Mouse (Mus musculus) hindbrain, embryonic 14.5 days (tissue): ENCODE results near the gene Nt5m. TPM values are rescaled to one million over a fixed set of nuclear protein-coding genes. Genes with fewer than 3 reads are reported as not detected.
"Not testable (repeated sequence)": the region's sequence is repeated elsewhere in the genome, so short reads cannot be mapped to it uniquely, and the experiment has no call there.

ENCODE experiments used
- ATAC-seq: fragments of 200-750 bp; cut with Nextera tagmentation; 2 replicates; pipeline ENCODE4 v1.8.0; 2017; ENCODE audit warnings: moderate number of reproducible peaks, mild to moderate bottlenecking, moderate TSS enrichment, moderate library complexity; ENCODE audit not compliant: low FRiP score
- DNase-seq: peaks from one replicate; pipeline ENCODE4 v3.0.0-alpha.2; 2015; ENCODE audit warnings: low spot score
- H3K27ac ChIP-seq: fragments of 300-500 bp; sonication (generic); 2 replicates; pipeline ENCODE4 v1.5.1; 2014; ENCODE audit warnings: mild to moderate bottlenecking, moderate library complexity
- H3K27me3 ChIP-seq: fragments of 300-500 bp; sonication (generic); 2 replicates; pipeline ENCODE4 v1.6.1; 2014; ENCODE audit warnings: mild to moderate bottlenecking, low read length, mixed read lengths; ENCODE audit not compliant: control insufficient read depth, insufficient read depth
- H3K36me3 ChIP-seq: fragments of 300-500 bp; sonication (generic); replicated peaks from 2 replicates; pipeline ENCODE4 v1.6.1; 2014; ENCODE audit not compliant: control insufficient read depth, insufficient read depth
- H3K4me1 ChIP-seq: fragments of 300-500 bp; sonication (generic); replicated peaks from 2 replicates; pipeline ENCODE4 v1.6.1; 2014; ENCODE audit warnings: antibody characterized with exemption, low read length, mixed read lengths; ENCODE audit not compliant: control insufficient read depth, insufficient read depth
- H3K4me2 ChIP-seq: fragments of 300-500 bp; sonication (generic); replicated peaks from 2 replicates; pipeline ENCODE4 v1.6.1; 2014; ENCODE audit warnings: mild to moderate bottlenecking, moderate library complexity
- H3K4me3 ChIP-seq: fragments of 300-500 bp; sonication (generic); replicated peaks from 2 replicates; pipeline ENCODE4 v1.5.1; 2014; ENCODE audit warnings: mild to moderate bottlenecking, low read length
- H3K9ac ChIP-seq: fragments of 300-500 bp; sonication (generic); 2 replicates; pipeline ENCODE4 v1.6.1; 2014
- H3K9me3 ChIP-seq: fragments of 300-500 bp; sonication (generic); 2 replicates; pipeline ENCODE4 v1.6.1; 2016; ENCODE audit warnings: low read length; ENCODE audit not compliant: control insufficient read depth
- WGBS: fragments of 180-500 bp; shearing (Covaris S2); extraction: QIAGEN DNeasy Blood & Tissue Kit; methylation state at CpG from one replicate; pipeline ENCODE4 v1.1.7; 2014; 5-methylcytosine and 5-hydroxymethylcytosine counted together
- polyA plus RNA-seq: library from polyadenylated mRNA; unstranded; fragments of >200 nt; fragmentation: Nextera tagmentation; extraction: Ambion mirVana; gene quantifications from 2 replicates; pipeline ENCODE4 v1.2.1, GENCODE M21; 2014

Nt5m gene
- polyA plus RNA-seq, 1 experiment from 2014 or later, result 70.0 TPM

DNA sequence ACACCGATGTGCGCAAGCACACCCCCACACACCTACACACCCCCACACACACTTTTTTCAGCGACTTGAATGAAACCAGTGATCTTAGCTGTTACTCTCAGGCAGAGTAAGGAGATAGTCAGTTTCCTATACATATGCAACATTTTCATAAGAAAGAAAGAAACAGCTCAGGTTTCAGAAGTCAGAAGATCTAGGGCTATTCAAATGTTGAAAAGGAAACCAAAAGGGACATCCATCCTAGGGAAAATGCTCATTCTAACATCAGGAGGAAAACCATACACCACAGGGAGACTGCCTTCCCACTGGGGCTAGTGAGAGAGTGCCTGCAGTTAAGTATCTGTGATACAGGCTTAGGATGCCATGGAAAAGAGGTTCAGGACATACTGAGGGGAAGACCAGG lies 17.6 kb upstream of the Nt5m start:
- 89% methylated on average over 3 of the region's 3 CpGs for WGBS

DNA sequence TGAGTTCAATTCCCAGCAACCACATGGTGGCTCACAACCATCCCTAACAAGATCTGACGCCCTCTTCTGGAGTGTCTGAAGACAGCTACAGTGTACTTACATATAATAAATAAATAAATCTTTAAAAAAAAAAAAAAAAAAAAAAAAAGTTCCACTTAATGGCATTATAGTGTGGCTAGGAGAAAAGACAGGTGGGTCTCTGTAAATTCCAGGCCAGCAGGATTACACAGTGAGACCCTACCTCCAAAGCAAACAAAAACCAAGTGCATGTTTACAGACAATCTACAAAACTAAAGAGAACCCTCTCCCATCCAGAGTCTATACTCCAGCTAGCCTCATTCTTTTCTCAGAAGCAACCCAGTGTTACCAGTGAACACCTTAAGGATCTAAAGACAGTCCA lies 1.5 kb upstream of the Nt5m start:
- peaks cover 47% of the 10 kb centered on the region for H3K36me3 ChIP-seq
- no CpG with 5 or more reads among the region's 1 CpGs for WGBS
- not testable (repeated sequence) for H3K9me3 ChIP-seq, H3K27me3 ChIP-seq, DNase-seq, ATAC-seq, H3K27ac ChIP-seq
- peak overlapping the region; percentile 78; the same call in 1 of the 2 replicates for H3K4me2 ChIP-seq
- 0 out of 2 replicates have a peak overlapping the region, but pooled peaks have one; percentile 88 for H3K4me3 ChIP-seq
- peaks cover 24% of the 10 kb centered on the region for H3K4me1 ChIP-seq
- H3K9ac ChIP-seq, result peak overlapping the region; percentile 94; the same call in 1 of the 2 replicates

More for the DNA sequence above, 17.6 kb upstream of the Nt5m start:
- Histone ChIP-seq H3K27me3 (no peaks in the 10 kb centered on the region), H3K9ac (no peak overlapping the region), H3K4me2 (no peak overlapping the region), H3K27ac (no peak overlapping the region), H3K9me3 (no peaks in the 10 kb centered on the region), H3K4me3 (no peak overlapping the region), H3K4me1 (no peaks in the 10 kb centered on the region), H3K36me3 (peaks cover 100% of the 10 kb centered on the region)
- DNase-seq (no peak), ATAC-seq (no peak)

DNA sequence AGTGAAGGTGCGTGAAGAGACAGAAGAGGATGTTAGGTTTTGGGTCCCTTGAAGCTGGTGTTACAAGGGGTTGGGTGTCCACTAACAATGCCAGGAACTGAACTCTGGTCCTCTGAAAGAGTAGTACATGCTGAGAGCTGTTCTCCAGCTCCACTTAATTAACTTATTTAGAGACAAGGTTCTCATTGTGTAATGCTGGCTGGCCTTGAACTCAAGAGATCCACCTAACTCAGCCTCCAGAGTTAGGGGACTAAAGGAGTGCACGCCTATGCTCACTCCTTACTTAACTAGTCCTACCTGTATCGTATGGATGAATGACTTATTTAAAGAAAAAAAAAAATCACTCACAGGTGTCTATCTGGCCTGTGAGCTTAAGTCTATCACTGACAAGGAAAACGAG lies 821 bp upstream of the Nt5m start:
- Histone ChIP-seq H3K27me3 (no peaks in the 10 kb centered on the region), H3K4me3 (peak overlapping the region; percentile 88), H3K9me3 (no peaks in the 10 kb centered on the region), H3K36me3 (peaks cover 40% of the 10 kb centered on the region), H3K9ac (peak overlapping the region; percentile 94), H3K4me1 (peaks cover 24% of the 10 kb centered on the region), H3K27ac (peak overlapping the region; percentile 97), H3K4me2 (peak overlapping the region; percentile 78)
- ATAC-seq, result no peak
- no peak for DNase-seq
- 67% methylated on average over 4 of the region's 4 CpGs for WGBS

DNA sequence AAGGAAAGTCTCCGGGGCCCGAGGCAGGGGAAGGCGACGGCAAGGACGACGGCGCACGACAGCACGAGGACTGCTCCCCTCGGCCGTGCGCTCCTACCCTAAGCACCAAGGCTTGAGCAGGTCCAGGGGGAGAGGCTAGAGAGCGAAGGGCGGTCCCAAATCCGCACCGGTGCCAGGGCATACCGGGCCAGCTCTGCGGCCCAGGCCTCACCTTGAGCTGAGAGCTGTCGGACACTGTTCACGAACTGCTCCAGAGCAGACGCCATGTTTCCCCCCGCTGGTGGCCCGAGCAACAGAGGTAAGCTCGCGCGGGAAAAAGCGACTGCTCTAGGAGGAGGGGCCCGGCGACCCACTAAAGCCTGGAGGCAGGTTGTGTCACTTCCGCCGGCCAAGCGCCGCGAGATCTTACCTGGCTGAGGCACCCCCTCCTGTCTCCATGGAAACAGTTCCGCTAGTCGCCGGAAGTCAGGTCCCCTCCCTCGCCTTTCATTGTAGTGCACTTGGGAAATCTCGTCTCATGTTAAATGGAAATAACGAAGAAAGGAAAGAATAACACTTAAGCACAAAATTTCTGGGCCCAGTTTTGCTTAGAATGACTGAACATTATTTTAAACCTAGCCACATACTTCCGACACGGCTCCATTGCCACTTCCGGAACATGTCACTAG lies 346 bp downstream of the Nt5m start, which contains the start of gene Cops3:
Gene Cops3, minus strand, starts transcription at position 380 of the 668 bp plus-strand sequence.
- DNase-seq (peak; percentile 96), ATAC-seq (peak; percentile 96)
- H3K4me3 ChIP-seq, result peak within 1 kb of the TSS; percentile 88
- H3K9me3 ChIP-seq, result no peaks in the 10 kb centered on the region
- WGBS, result under 1% methylated on average over 43 of the region's 43 CpGs
- H3K27me3 ChIP-seq, result no peaks in the 10 kb centered on the region
- H3K36me3 ChIP-seq, result peaks cover 29% of the 10 kb centered on the region
- H3K9ac ChIP-seq, result peak within 1 kb of the TSS; percentile 94
- H3K27ac ChIP-seq, result peak within 1 kb of the TSS; percentile 97
- H3K4me2 ChIP-seq, result peak within 1 kb of the TSS; percentile 78
- peaks cover 24% of the 10 kb centered on the region for H3K4me1 ChIP-seq

DNA sequence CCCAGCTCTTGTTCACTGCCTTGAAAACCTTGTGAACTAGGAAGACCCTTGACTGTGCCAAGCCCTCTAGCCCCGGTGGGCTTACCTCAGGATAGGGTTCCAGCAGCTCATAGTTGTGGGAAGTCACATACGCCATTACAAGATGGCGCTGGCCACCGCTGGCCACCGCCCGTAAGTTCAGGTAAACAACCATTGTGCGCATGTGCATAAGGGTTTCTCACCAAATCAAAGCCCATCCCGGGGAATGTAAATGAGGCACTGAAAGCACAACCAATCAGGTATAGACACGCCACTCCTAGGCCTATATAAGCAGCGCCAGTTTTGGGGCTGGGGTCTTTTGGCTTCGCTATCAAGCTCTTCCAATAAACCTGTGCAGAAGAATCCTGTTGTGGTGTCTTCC lies 7.1 kb downstream of the Nt5m start:
- no peak for DNase-seq
- ATAC-seq, result no peak
- H3K4me1 ChIP-seq, result peaks cover 11% of the 10 kb centered on the region
- no peaks in the 10 kb centered on the region for H3K36me3 ChIP-seq
- H3K27ac ChIP-seq, result no peak overlapping the region
- H3K4me3 ChIP-seq, result no peak overlapping the region
- no peak overlapping the region for H3K4me2 ChIP-seq
- no peaks in the 10 kb centered on the region for H3K9me3 ChIP-seq
- no peaks in the 10 kb centered on the region for H3K27me3 ChIP-seq
- WGBS, result 96% methylated on average over 11 of the region's 11 CpGs
- H3K9ac ChIP-seq, result no peak overlapping the region

DNA sequence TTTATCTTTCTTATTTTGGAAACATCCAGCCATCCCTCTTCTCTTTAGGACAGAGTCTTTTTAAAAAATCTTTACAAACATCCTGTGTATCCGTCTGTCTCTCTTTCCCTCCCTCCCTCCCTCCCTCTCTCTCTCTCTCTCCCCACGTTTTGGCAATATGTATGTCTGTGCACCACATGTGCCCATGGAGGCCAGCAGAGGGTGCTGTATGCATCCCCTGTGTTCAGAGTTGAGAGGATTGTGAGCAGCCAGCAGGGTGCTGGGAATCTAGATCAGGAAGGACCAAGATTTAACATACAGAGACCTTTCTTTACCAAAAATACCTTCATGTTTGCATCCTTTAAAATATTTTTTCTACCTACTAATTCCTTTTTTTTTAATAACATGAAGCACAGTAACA lies 7.9 kb downstream of the Nt5m start:
- Histone ChIP-seq H3K4me3 (peak overlapping the region; percentile 67; the same call in 1 of the 2 replicates), H3K9me3 (no peaks in the 10 kb centered on the region), H3K4me1 (peaks cover 11% of the 10 kb centered on the region), H3K27ac (no peak overlapping the region), H3K27me3 (no peaks in the 10 kb centered on the region), H3K36me3 (no peaks in the 10 kb centered on the region), H3K4me2 (peak overlapping the region; percentile 72), H3K9ac (no peak overlapping the region)
- DNase-seq, result no peak
- no peak for ATAC-seq
- WGBS, result 11% methylated on average over 2 of the region's 2 CpGs

DNA sequence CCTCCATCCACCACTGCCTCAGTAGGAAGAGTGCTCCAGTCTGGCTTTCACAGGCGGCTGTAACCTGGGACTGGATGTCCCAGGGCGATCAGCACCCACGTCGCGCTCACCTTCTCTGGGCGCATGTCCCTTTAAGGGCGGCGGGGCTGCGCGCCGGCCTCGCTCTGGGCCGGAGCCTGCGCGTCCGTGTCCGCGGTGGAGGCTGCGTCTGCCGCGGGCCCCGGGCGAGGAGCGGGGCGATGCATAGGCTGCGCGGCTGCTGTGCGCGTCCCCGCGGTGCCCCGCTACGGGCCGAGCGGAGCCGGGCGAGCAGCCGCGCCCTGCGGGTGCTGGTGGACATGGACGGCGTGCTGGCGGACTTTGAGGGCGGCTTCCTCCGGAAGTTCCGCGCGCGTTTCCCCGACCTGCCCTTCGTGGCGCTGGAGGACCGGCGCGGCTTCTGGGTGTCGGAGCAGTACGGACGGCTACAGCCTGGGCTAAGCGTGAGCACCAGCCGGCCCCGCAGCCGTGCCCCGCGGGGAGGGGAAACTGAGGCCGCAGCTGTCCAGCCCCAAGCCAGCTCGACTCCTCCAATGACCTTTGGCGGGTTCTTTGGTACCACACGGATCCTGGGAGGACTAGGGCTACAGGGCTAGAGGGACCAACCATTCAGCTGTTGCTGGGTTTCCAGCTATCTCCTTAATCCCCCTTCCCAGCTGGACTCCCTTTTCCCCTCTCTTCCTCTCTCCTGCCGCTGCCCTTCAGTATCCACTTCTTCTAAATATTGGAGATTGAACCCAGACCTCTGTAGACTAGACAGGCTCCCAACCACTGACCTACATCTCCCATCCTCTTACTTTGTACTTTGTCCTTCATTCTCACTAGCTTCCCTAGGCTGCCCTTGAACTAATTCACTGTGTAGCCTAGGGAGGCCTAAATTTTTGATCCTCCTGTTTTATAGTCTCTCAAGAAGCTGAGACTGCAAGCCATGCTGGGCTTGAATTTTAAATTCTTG lies 8.9 kb downstream of the Nt5m start:
- ATAC-seq, result peak; percentile 92
- peak; percentile 72 for DNase-seq
- Histone ChIP-seq H3K4me2 (peak overlapping the region; percentile 72), H3K36me3 (peaks cover 6% of the 10 kb centered on the region; the same call in 1 of the 2 replicates), H3K9me3 (no peaks in the 10 kb centered on the region), H3K27me3 (no peaks in the 10 kb centered on the region), H3K9ac (peak overlapping the region; percentile 88), H3K27ac (peak overlapping the region; percentile 86), H3K4me1 (peaks cover 11% of the 10 kb centered on the region), H3K4me3 (peak overlapping the region; percentile 67)
- WGBS, result under 1% methylated on average over 69 of the region's 69 CpGs

DNA sequence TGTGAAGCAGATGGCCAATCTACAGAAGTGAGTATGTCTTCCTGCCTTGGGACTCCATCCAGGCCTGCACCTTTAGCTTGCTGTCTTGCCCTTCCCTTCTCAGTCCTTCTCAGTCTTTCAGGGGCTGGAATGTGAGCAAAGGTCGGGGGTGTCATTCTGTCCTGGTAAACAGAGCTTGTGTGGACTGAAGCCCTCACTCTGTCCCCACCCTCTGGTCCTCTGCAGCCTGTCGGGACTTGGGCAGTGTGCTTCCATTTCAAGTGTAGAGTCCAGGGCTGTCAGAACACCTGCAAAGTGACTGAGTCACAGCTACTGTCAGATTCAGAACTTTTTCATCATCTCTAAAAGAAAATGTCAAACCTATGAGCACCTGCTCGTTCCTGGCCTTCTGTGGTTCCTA lies 13.6 kb downstream of the Nt5m start:
- DNase-seq (no peak), ATAC-seq (no peak)
- peaks cover 12% of the 10 kb centered on the region; the same call in 1 of the 2 replicates for H3K36me3 ChIP-seq
- no peak overlapping the region for H3K4me3 ChIP-seq
- peaks cover 8% of the 10 kb centered on the region for H3K4me1 ChIP-seq
- H3K9ac ChIP-seq, result no peak overlapping the region
- no peaks in the 10 kb centered on the region for H3K9me3 ChIP-seq
- no peak overlapping the region for H3K4me2 ChIP-seq
- H3K27me3 ChIP-seq, result no peaks in the 10 kb centered on the region
- WGBS, result 75% methylated on average over 3 of the region's 3 CpGs
- no peak overlapping the region for H3K27ac ChIP-seq

DNA sequence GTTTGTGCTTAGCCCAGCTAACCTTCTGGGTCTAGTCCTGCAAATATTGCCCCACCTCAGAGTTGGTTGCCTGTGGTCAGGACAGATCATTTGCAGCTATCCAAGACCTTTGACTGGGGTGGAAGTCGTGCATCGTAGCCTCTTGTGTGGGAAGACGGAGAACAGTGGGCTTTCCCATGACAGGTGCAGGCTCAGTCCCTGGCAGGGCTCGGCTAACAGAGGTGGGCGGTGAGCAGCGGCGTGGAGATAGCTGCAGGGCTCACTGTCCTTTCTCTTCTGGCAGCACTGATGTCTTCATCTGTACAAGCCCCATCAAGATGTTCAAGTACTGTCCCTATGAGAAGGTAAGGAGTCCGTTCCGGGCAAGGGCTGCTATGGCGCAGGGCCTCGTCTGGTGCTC lies 21.2 kb downstream of the Nt5m start:
- Histone ChIP-seq H3K4me1 (no peaks in the 10 kb centered on the region), H3K9me3 (no peaks in the 10 kb centered on the region), H3K27me3 (no peaks in the 10 kb centered on the region), H3K36me3 (peaks cover 6% of the 10 kb centered on the region; the same call in 1 of the 2 replicates), H3K4me3 (no peak overlapping the region), H3K27ac (no peak overlapping the region), H3K4me2 (no peak overlapping the region), H3K9ac (no peak overlapping the region)
- ATAC-seq, result no peak
- 81% methylated on average over 11 of the region's 11 CpGs for WGBS
- DNase-seq, result no peak
